Mouse (Mus musculus): Measurements from ENCODE around the gene Itgam.

GRCm38 (mm10) chr7:128065547-128065946 is 3.1 kb downstream of the Itgam start:
- no peak for TF ChIP-seq POLR2A (IDR thresholded peaks at IDR 0.05; ENCODE audit: low read depth, low read length)
- no peak for TF ChIP-seq CTCF (IDR thresholded peaks at IDR 0.05; ENCODE audit: extremely low read depth, insufficient read length, insufficient replicate concordance, low read depth, low read length)

Measured in small intestine, adult 2 months (tissue).